In the genomic region with DNA sequence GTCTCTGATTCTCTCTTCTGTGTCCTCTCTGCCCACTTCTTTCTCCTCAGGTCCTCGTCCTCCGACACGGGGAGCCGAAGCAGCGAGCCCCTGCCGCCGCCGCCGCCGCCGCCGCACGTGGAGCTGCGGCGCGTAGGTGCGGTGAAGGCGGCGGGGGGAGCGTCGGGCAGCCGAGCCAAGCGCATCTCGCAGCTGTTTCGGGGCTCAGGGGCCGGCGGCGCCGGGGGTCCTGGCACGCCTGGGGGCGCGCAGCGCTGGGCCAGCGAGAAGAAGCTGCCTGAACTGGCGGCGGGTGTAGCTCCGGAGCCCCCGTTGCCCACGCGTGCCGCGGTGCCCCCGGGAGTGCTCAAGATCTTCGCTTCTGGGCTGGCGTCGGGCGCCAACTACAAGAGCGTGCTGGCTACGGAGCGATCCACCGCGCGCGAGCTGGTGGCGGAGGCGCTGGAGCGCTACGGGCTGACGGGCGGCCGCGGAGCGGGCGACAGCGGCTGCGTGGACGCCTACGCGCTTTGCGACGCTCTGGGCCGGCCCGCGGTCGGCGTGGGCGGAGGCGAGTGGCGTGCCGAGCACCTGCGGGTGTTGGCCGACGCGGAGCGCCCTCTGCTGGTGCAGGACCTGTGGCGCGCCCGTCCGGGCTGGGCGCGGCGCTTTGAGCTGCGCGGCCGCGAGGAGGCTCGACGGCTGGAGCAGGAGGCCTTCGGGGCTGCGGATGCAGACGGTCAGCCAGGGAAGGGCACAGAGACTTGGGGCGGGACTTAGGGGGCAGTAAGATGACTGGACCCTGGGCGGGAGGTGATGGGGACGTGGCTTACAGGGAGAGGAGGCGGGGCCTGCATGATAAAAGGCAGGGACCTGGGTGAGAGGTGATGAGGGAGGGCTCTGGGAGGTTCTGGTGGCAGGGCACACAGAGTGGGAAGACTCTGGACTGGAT, we compare ENCODE assay signal across 8 mouse cellular contexts. TPM values are rescaled to one million over a fixed set of nuclear protein-coding genes. Genes with fewer than 3 reads are reported as not detected.
DNase-seq lines count a peak whose midpoint lies in the region; ATAC-seq and TF ChIP-seq lines count a peak whose summit lies in the region.

No protein-coding gene starts in this region.

- H3K9me3 ChIP-seq in forebrain, embryonic 11.5 days (ENCODE audit: control insufficient read depth, low read length), result no peaks in the 10 kb centered on the region
- no peaks in the 10 kb centered on the region for H3K9me3 ChIP-seq in heart, postnatal 0 days (replicated peaks; ENCODE audit: control insufficient read depth, low read length)
- no peaks in the 10 kb centered on the region for H3K9me3 ChIP-seq in liver, embryonic 15.5 days (replicated peaks)
- no peaks in the 10 kb centered on the region for H3K9me3 ChIP-seq in neural tube, embryonic 11.5 days (ENCODE audit: control insufficient read depth, low read length)
- no peaks in the 10 kb centered on the region for H3K9me3 ChIP-seq in stomach, embryonic 15.5 days

- ATAC-seq in CD4-positive, CD25-positive, alpha-beta regulatory T cell, adult 4 months, result peak; percentile 94
- peak; percentile 77 for ATAC-seq in forebrain, embryonic 11.5 days (replicated peaks; ENCODE audit: low FRiP score)
- peak; percentile 79 for ATAC-seq in heart, postnatal 0 days (ENCODE audit: insufficient read depth, low read depth)
- peak; percentile 68 for ATAC-seq in liver, embryonic 15.5 days (ENCODE audit: insufficient read depth)
- peak; percentile 75 for ATAC-seq in neural tube, embryonic 11.5 days (ENCODE audit: insufficient read depth, low FRiP score, low TSS enrichment)
- peak; percentile 77 for ATAC-seq in stomach, embryonic 15.5 days (ENCODE audit: insufficient read depth, low FRiP score, low read depth)

- H3K4me1 ChIP-seq in forebrain, embryonic 11.5 days (replicated peaks; ENCODE audit: control insufficient read depth, insufficient read depth, low read length), result peaks cover 2% of the 10 kb centered on the region; the same call in 1 of the 2 replicates
- H3K4me1 ChIP-seq in heart, postnatal 0 days (ENCODE audit: control insufficient read depth, insufficient read depth), result no peaks in the 10 kb centered on the region
- peaks cover 15% of the 10 kb centered on the region for H3K4me1 ChIP-seq in liver, embryonic 15.5 days (replicated peaks)
- no peaks in the 10 kb centered on the region; the same call in 1 of the 2 replicates for H3K4me1 ChIP-seq in neural tube, embryonic 11.5 days (ENCODE audit: control insufficient read depth, insufficient read depth, low read length)
- peaks cover 13% of the 10 kb centered on the region for H3K4me1 ChIP-seq in stomach, embryonic 15.5 days

- H3K27ac ChIP-seq in forebrain, embryonic 11.5 days (ENCODE audit: low read depth, low read length), result 0 out of 2 replicates have a peak overlapping the region, but pooled peaks have one; percentile 43
- H3K27ac ChIP-seq in heart, postnatal 0 days (ENCODE audit: low read depth), result peak overlapping the region; percentile 82
- H3K27ac ChIP-seq in liver, embryonic 15.5 days (replicated peaks), result no peak overlapping the region
- H3K27ac ChIP-seq in neural tube, embryonic 11.5 days (ENCODE audit: low read depth, low read length), result 0 out of 2 replicates have a peak overlapping the region, but pooled peaks have one; percentile 46
- H3K27ac ChIP-seq in stomach, embryonic 15.5 days, result peak overlapping the region; percentile 40

- 1% methylated on average over 100 of the region's 105 CpGs for WGBS in forebrain, embryonic 11.5 days
- WGBS in heart, postnatal 0 days, result 1% methylated on average over 101 of the region's 105 CpGs
- 1% methylated on average over 102 of the region's 105 CpGs for WGBS in liver, embryonic 15.5 days (ENCODE audit: insufficient replicate concordance)
- WGBS in neural tube, embryonic 11.5 days, result 2% methylated on average over 104 of the region's 105 CpGs
- WGBS in stomach, embryonic 15.5 days, result under 1% methylated on average over 103 of the region's 105 CpGs

- no peaks in the 10 kb centered on the region for H3K36me3 ChIP-seq in forebrain, embryonic 11.5 days (ENCODE audit: control insufficient read depth, insufficient read depth, low read length)
- H3K36me3 ChIP-seq in heart, postnatal 0 days (replicated peaks; ENCODE audit: control insufficient read depth, insufficient read depth, low read length), result peaks cover 4% of the 10 kb centered on the region; the same call in 1 of the 2 replicates
- H3K36me3 ChIP-seq in liver, embryonic 15.5 days (replicated peaks), result no peaks in the 10 kb centered on the region
- no peaks in the 10 kb centered on the region for H3K36me3 ChIP-seq in neural tube, embryonic 11.5 days (ENCODE audit: control insufficient read depth, insufficient read depth, low read length)
- no peaks in the 10 kb centered on the region for H3K36me3 ChIP-seq in stomach, embryonic 15.5 days

- peak overlapping the region; percentile 45 for H3K4me3 ChIP-seq in forebrain, embryonic 11.5 days (ENCODE audit: low read depth, low read length)
- H3K4me3 ChIP-seq in heart, postnatal 0 days (ENCODE audit: low read depth, low read length), result peak overlapping the region; percentile 57
- H3K4me3 ChIP-seq in liver, embryonic 15.5 days (replicated peaks), result peak overlapping the region; percentile 55
- peak overlapping the region; percentile 46 for H3K4me3 ChIP-seq in neural tube, embryonic 11.5 days (ENCODE audit: low read depth, low read length)
- peak overlapping the region; percentile 58 for H3K4me3 ChIP-seq in stomach, embryonic 15.5 days (replicated peaks)

- TF ChIP-seq EP300 in heart, postnatal 0 days (IDR thresholded peaks at IDR 0.05; ENCODE audit: low read depth), result 0 out of 2 replicates have a peak, but pooled peaks have one; percentile 19

- TF ChIP-seq CTCF in heart, postnatal 0 days (IDR thresholded peaks at IDR 0.05; ENCODE audit: low read depth), result peak; percentile 66

- peaks cover 15% of the 10 kb centered on the region for H3K27me3 ChIP-seq in forebrain, embryonic 11.5 days (ENCODE audit: control insufficient read depth, insufficient read depth, low read length)
- peaks cover 11% of the 10 kb centered on the region for H3K27me3 ChIP-seq in heart, postnatal 0 days (ENCODE audit: control insufficient read depth, insufficient read depth, low read length)
- H3K27me3 ChIP-seq in liver, embryonic 15.5 days, result peaks cover 73% of the 10 kb centered on the region
- peaks cover 12% of the 10 kb centered on the region for H3K27me3 ChIP-seq in neural tube, embryonic 11.5 days (ENCODE audit: control insufficient read depth, insufficient read depth, low read length)
- peaks cover 9% of the 10 kb centered on the region for H3K27me3 ChIP-seq in stomach, embryonic 15.5 days (replicated peaks)

- H3K9ac ChIP-seq in forebrain, embryonic 11.5 days (ENCODE audit: low read length), result peak overlapping the region; percentile 74
- peak overlapping the region; percentile 70 for H3K9ac ChIP-seq in heart, postnatal 0 days (replicated peaks; ENCODE audit: low read depth, low read length)
- peak overlapping the region; percentile 48 for H3K9ac ChIP-seq in liver, embryonic 15.5 days
- peak overlapping the region; percentile 81 for H3K9ac ChIP-seq in neural tube, embryonic 11.5 days (ENCODE audit: low read length)
- H3K9ac ChIP-seq in stomach, embryonic 15.5 days, result peak overlapping the region; percentile 58

- peak overlapping the region; percentile 83 for H3K4me2 ChIP-seq in forebrain, embryonic 11.5 days (ENCODE audit: low read depth, low read length, severe bottlenecking)
- H3K4me2 ChIP-seq in heart, postnatal 0 days (ENCODE audit: low read depth, low read length), result peak overlapping the region; percentile 78
- peak overlapping the region; percentile 79 for H3K4me2 ChIP-seq in liver, embryonic 15.5 days
- H3K4me2 ChIP-seq in neural tube, embryonic 11.5 days (ENCODE audit: low read depth), result peak overlapping the region; percentile 92
- peak overlapping the region; percentile 99 for H3K4me2 ChIP-seq in stomach, embryonic 15.5 days

- peak; percentile 73 for DNase-seq in c-Kit-positive CD71-positive TER-119-positive erythroid progenitor cells, embryonic 14.5 days (ENCODE audit: low spot score)
- peak; percentile 94 for DNase-seq in forebrain, embryonic 11.5 days (ENCODE audit: low spot score)
- peak; percentile 88 for DNase-seq in heart, postnatal 0 days (ENCODE audit: low spot score)
- DNase-seq in kidney, postnatal 25 days, result peak; percentile 92 to 93
- peak; percentile 94 for DNase-seq in neural tube, embryonic 11.5 days (ENCODE audit: low spot score)

RNA-seq across cellular contexts. Expression of a gene that starts 1.3 kb away (rescaled TPM):
- polyA plus RNA-seq in CD4-positive, CD25-positive, alpha-beta regulatory T cell, adult 4 months (2017; shearing (Covaris generic)), result under 1 TPM in 1 of 2 experiments, not detected in 1; 0.20 TPM
- polyA plus RNA-seq in forebrain, embryonic 11.5 days (2014; fragmentation: Nextera tagmentation; extraction: Ambion mirVana), result 6.5 and 7.3 TPM in 2 replicates
- 68.8 and 77.6 TPM in 2 replicates for total RNA-seq in heart, postnatal 0 days (2014; rRNA removed; ENCODE audit: low replicate concordance)
- polyA plus RNA-seq in heart, postnatal 0 days (2015; fragmentation: Nextera tagmentation; extraction: Ambion mirVana), result 13.7 and 14.3 TPM in 2 replicates
- 2.8 and 3.8 TPM in 2 replicates for polyA plus RNA-seq in liver, embryonic 15.5 days (2015; fragmentation: Nextera tagmentation; extraction: Ambion mirVana)
- polyA plus RNA-seq in neural tube, embryonic 11.5 days (2014; fragmentation: Nextera tagmentation; extraction: Ambion mirVana), result 5.7 and 7.5 TPM in 2 replicates
- 11.0 and 11.6 TPM in 2 replicates for polyA plus RNA-seq in stomach, embryonic 15.5 days (2015; fragmentation: Nextera tagmentation; extraction: Ambion mirVana)

RNA-seq across cellular contexts. Expression of a gene that starts 7.0 kb away (rescaled TPM):
- polyA plus RNA-seq in CD4-positive, CD25-positive, alpha-beta regulatory T cell, adult 4 months (2017; shearing (Covaris generic)), result not detected
- not detected in 2 replicates for polyA plus RNA-seq in forebrain, embryonic 11.5 days (2014; fragmentation: Nextera tagmentation; extraction: Ambion mirVana)
- 0.53 TPM in 1 of 2 replicates, not detected in the other for total RNA-seq in heart, postnatal 0 days (2014; rRNA removed; ENCODE audit: low replicate concordance)
- polyA plus RNA-seq in heart, postnatal 0 days (2015; fragmentation: Nextera tagmentation; extraction: Ambion mirVana), result 0.11 and 0.23 TPM in 2 replicates
- polyA plus RNA-seq in liver, embryonic 15.5 days (2015; fragmentation: Nextera tagmentation; extraction: Ambion mirVana), result 0.06 and 0.10 TPM in 2 replicates
- not detected in 2 replicates for polyA plus RNA-seq in neural tube, embryonic 11.5 days (2014; fragmentation: Nextera tagmentation; extraction: Ambion mirVana)
- 0.19 and 0.31 TPM in 2 replicates for polyA plus RNA-seq in stomach, embryonic 15.5 days (2015; fragmentation: Nextera tagmentation; extraction: Ambion mirVana)

RNA-seq across cellular contexts. Expression of a gene that starts 11.1 kb away (rescaled TPM):
- under 1 TPM; 0.32 to 0.40 TPM for polyA plus RNA-seq in CD4-positive, CD25-positive, alpha-beta regulatory T cell, adult 4 months (2017; shearing (Covaris generic))
- polyA plus RNA-seq in forebrain, embryonic 11.5 days (2014; fragmentation: Nextera tagmentation; extraction: Ambion mirVana), result 1.7 and 3.3 TPM in 2 replicates
- 5.6 and 6.5 TPM in 2 replicates for total RNA-seq in heart, postnatal 0 days (2014; rRNA removed; ENCODE audit: low replicate concordance)
- 7.2 and 7.7 TPM in 2 replicates for polyA plus RNA-seq in heart, postnatal 0 days (2015; fragmentation: Nextera tagmentation; extraction: Ambion mirVana)
- 0.91 and 1.2 TPM in 2 replicates for polyA plus RNA-seq in liver, embryonic 15.5 days (2015; fragmentation: Nextera tagmentation; extraction: Ambion mirVana)
- 2.9 and 5.6 TPM in 2 replicates for polyA plus RNA-seq in neural tube, embryonic 11.5 days (2014; fragmentation: Nextera tagmentation; extraction: Ambion mirVana)
- polyA plus RNA-seq in stomach, embryonic 15.5 days (2015; fragmentation: Nextera tagmentation; extraction: Ambion mirVana), result 7.4 and 9.5 TPM in 2 replicates

RNA-seq across cellular contexts. Expression of a gene that starts 11.5 kb away (rescaled TPM):
- not detected for polyA plus RNA-seq in CD4-positive, CD25-positive, alpha-beta regulatory T cell, adult 4 months (2017; shearing (Covaris generic))
- not detected in 2 replicates for polyA plus RNA-seq in forebrain, embryonic 11.5 days (2014; fragmentation: Nextera tagmentation; extraction: Ambion mirVana)
- not detected in 2 replicates for total RNA-seq in heart, postnatal 0 days (2014; rRNA removed; ENCODE audit: low replicate concordance)
- polyA plus RNA-seq in heart, postnatal 0 days (2015; fragmentation: Nextera tagmentation; extraction: Ambion mirVana), result not detected in 2 replicates
- not detected in 2 replicates for polyA plus RNA-seq in liver, embryonic 15.5 days (2015; fragmentation: Nextera tagmentation; extraction: Ambion mirVana)
- not detected in 2 replicates for polyA plus RNA-seq in neural tube, embryonic 11.5 days (2014; fragmentation: Nextera tagmentation; extraction: Ambion mirVana)
- polyA plus RNA-seq in stomach, embryonic 15.5 days (2015; fragmentation: Nextera tagmentation; extraction: Ambion mirVana), result 0.76 and 0.84 TPM in 2 replicates

RNA-seq across cellular contexts. Expression of a gene that starts 13.3 kb away (rescaled TPM):
- not detected for polyA plus RNA-seq in CD4-positive, CD25-positive, alpha-beta regulatory T cell, adult 4 months (2017; shearing (Covaris generic))
- not detected in 2 replicates for polyA plus RNA-seq in forebrain, embryonic 11.5 days (2014; fragmentation: Nextera tagmentation; extraction: Ambion mirVana)
- not detected in 2 replicates for total RNA-seq in heart, postnatal 0 days (2014; rRNA removed; ENCODE audit: low replicate concordance)
- 0.12 TPM in 1 of 2 replicates, not detected in the other for polyA plus RNA-seq in heart, postnatal 0 days (2015; fragmentation: Nextera tagmentation; extraction: Ambion mirVana)
- polyA plus RNA-seq in liver, embryonic 15.5 days (2015; fragmentation: Nextera tagmentation; extraction: Ambion mirVana), result not detected in 2 replicates
- polyA plus RNA-seq in neural tube, embryonic 11.5 days (2014; fragmentation: Nextera tagmentation; extraction: Ambion mirVana), result not detected in 2 replicates
- polyA plus RNA-seq in stomach, embryonic 15.5 days (2015; fragmentation: Nextera tagmentation; extraction: Ambion mirVana), result 0.18 and 0.41 TPM in 2 replicates
